Mouse (Mus musculus): ENCODE measurements at regions not wholly inside any gene's neighbourhood (a gene's known extent, or its start where the extent isn't known, plus 50 kb on each side); places are given as distances from the start of the nearest gene placed in this dataset.

- Histone ChIP-seq H3K27ac (ENCODE audit: control insufficient read depth, insufficient read depth, low read length) (no peak overlapping the region), H3K4me3 (ENCODE audit: control insufficient read depth, insufficient read depth, low read length) (no peak overlapping the region), H3K4me1 (replicated peaks; ENCODE audit: control insufficient read depth, insufficient read depth, low read length) (no peaks in the 10 kb centered on the region), H3K36me3 (ENCODE audit: control insufficient read depth, insufficient read depth, low read length) (no peaks in the 10 kb centered on the region), H3K27me3 (ENCODE audit: control insufficient read depth, insufficient read depth, low read length) (no peaks in the 10 kb centered on the region)
- no peak for DNase-seq
- TF ChIP-seq POLR2A (IDR thresholded peaks at IDR 0.05; ENCODE audit: control insufficient read depth, extremely low read depth, insufficient read depth, low read length, poor library complexity) = no peak
- TF ChIP-seq CTCF (IDR thresholded peaks at IDR 0.05; ENCODE audit: borderline replicate concordance, control insufficient read depth, extremely low read depth, insufficient read depth, low read length, poor library complexity) = no peak
These were observed 61.3 kb upstream of the Slc22a23 start for GRCm38 (mm10) chr13:34406291-34406690.

DNA sequence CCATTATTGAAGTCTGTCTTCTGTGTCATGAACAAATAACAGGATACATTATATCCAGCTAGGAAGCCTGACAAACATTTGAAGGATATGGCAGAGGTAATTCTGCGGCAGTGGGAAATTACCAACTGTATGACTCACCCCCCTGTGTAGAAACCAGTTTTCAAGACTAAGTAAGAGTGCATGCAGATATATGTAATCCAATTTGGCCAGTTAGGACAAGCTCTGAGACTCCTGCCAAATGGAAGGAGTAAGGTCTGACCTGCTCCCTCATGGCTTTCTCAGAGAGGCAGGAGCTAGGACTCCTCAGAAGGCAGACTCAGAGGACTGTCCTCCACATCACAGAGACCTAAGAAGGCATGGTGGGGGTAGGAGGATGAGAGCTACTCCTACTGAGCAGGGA, 57.6 kb upstream of the Slc22a23 start:
- H3K4me3 ChIP-seq (ENCODE audit: control insufficient read depth, insufficient read depth, low read length) = no peak overlapping the region
- 92% methylated on average over 1 of the region's 1 CpGs for WGBS
- no peak overlapping the region for H3K27ac ChIP-seq (ENCODE audit: control insufficient read depth, insufficient read depth, low read length)
- no peaks in the 10 kb centered on the region for H3K36me3 ChIP-seq (ENCODE audit: control insufficient read depth, insufficient read depth, low read length)
- H3K4me1 ChIP-seq (replicated peaks; ENCODE audit: control insufficient read depth, insufficient read depth, low read length) = peaks cover 4% of the 10 kb centered on the region; the same call in 1 of the 2 replicates
- H3K27me3 ChIP-seq (ENCODE audit: control insufficient read depth, insufficient read depth, low read length) = no peaks in the 10 kb centered on the region
- no peak for TF ChIP-seq CTCF (IDR thresholded peaks at IDR 0.05; ENCODE audit: borderline replicate concordance, control insufficient read depth, extremely low read depth, insufficient read depth, low read length, poor library complexity)
- DNase-seq = no peak

DNA sequence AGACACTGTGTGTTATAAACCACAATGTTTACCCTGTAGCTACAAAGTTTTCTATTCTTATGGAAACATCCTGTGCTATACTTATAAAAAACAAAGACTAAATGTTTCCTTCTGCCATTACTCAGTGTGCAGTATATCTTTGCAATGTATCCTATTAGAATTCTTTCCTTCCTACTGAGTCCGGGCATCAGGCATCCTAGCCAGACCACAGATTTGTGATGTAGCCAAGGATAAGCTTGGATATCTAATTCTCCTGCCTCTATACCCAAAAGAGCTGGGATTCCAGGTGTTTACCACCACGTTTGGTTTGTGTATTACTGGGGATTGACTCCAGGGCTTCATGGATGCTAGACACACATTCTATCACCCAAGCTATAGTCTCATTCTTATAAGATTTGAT, 56.0 kb upstream of the Slc22a23 start:
- no peak for DNase-seq
- TF ChIP-seq POLR2A (IDR thresholded peaks at IDR 0.05; ENCODE audit: control insufficient read depth, extremely low read depth, insufficient read depth, low read length, poor library complexity) = no peak
- TF ChIP-seq CTCF (IDR thresholded peaks at IDR 0.05; ENCODE audit: borderline replicate concordance, control insufficient read depth, extremely low read depth, insufficient read depth, low read length, poor library complexity) = no peak
- 85% methylated on average over 2 of the region's 2 CpGs for WGBS
- Histone ChIP-seq H3K36me3 (ENCODE audit: control insufficient read depth, insufficient read depth, low read length) (no peaks in the 10 kb centered on the region), H3K27me3 (ENCODE audit: control insufficient read depth, insufficient read depth, low read length) (no peaks in the 10 kb centered on the region), H3K4me3 (ENCODE audit: control insufficient read depth, insufficient read depth, low read length) (no peak overlapping the region), H3K4me1 (replicated peaks; ENCODE audit: control insufficient read depth, insufficient read depth, low read length) (peaks cover 4% of the 10 kb centered on the region; the same call in 1 of the 2 replicates), H3K27ac (ENCODE audit: control insufficient read depth, insufficient read depth, low read length) (no peak overlapping the region)

DNA sequence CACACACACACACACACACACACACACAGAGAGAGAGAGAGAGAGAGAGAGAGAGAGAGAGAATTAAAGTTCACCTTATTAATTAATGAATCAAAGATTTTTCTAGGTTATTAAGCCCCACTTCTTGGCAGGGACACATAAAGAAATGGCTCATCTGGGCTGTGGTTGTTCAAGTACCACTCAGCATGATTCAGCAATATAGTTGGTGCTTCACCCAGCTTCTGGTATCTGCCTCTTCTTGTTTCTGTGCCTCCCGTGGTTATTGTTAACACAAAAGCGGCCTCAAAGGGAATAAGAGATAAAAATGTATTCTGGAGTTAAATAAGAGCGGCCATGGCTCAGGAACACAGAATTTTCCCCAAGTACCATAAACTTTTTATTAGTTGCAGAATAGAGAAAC, 53.9 kb upstream of the Slc22a23 start:
- no peak overlapping the region for H3K4me3 ChIP-seq (ENCODE audit: control insufficient read depth, insufficient read depth, low read length)
- 22% methylated on average over 3 of the region's 3 CpGs for WGBS
- DNase-seq = no peak

GRCm38 (mm10) chr13:34398061-34398787, 53.2 kb upstream of the Slc22a23 start:
- DNase-seq = no peak
- Histone ChIP-seq H3K27me3 (ENCODE audit: control insufficient read depth, insufficient read depth, low read length) (no peaks in the 10 kb centered on the region), H3K36me3 (ENCODE audit: control insufficient read depth, insufficient read depth, low read length) (no peaks in the 10 kb centered on the region), H3K4me3 (ENCODE audit: control insufficient read depth, insufficient read depth, low read length) (no peak overlapping the region), H3K4me1 (replicated peaks; ENCODE audit: control insufficient read depth, insufficient read depth, low read length) (peaks cover 4% of the 10 kb centered on the region; the same call in 1 of the 2 replicates), H3K27ac (ENCODE audit: control insufficient read depth, insufficient read depth, low read length) (no peak overlapping the region)
- TF ChIP-seq POLR2A (IDR thresholded peaks at IDR 0.05; ENCODE audit: control insufficient read depth, extremely low read depth, insufficient read depth, low read length, poor library complexity) = no peak
- no peak for TF ChIP-seq CTCF (IDR thresholded peaks at IDR 0.05; ENCODE audit: borderline replicate concordance, control insufficient read depth, extremely low read depth, insufficient read depth, low read length, poor library complexity)
- 22% methylated on average over 10 of the region's 10 CpGs for WGBS

More for the DNA sequence above, 53.9 kb upstream of the Slc22a23 start:
- H3K4me1 ChIP-seq (replicated peaks; ENCODE audit: control insufficient read depth, insufficient read depth, low read length) = peaks cover 4% of the 10 kb centered on the region; the same call in 1 of the 2 replicates
- no peaks in the 10 kb centered on the region for H3K36me3 ChIP-seq (ENCODE audit: control insufficient read depth, insufficient read depth, low read length)
- no peak overlapping the region for H3K27ac ChIP-seq (ENCODE audit: control insufficient read depth, insufficient read depth, low read length)
- TF ChIP-seq POLR2A (IDR thresholded peaks at IDR 0.05; ENCODE audit: control insufficient read depth, extremely low read depth, insufficient read depth, low read length, poor library complexity) = no peak
- no peak for TF ChIP-seq CTCF (IDR thresholded peaks at IDR 0.05; ENCODE audit: borderline replicate concordance, control insufficient read depth, extremely low read depth, insufficient read depth, low read length, poor library complexity)
- no peaks in the 10 kb centered on the region for H3K27me3 ChIP-seq (ENCODE audit: control insufficient read depth, insufficient read depth, low read length)

DNA sequence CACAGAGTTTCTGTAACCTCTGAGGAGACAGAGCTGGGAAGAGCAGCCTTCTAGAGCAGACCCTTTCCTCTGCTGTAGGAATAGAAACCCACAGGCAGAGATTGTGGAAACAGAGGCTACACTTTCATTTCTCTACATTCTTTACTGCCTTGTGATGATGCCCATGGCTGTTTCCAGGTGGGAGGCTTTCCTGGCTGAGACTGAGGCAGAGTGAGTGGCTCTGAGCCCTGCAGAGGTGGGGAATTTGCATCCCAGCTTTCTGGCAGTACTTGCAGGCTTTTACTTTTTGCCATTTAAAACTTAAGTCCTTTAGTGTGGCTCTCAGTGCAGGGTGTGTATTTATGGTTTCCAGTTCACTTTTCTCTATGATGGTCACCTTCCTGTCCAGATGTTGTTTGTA, 50.5 kb upstream of the Slc22a23 start:
- Histone ChIP-seq H3K27ac (ENCODE audit: control insufficient read depth, insufficient read depth, low read length) (no peak overlapping the region), H3K27me3 (ENCODE audit: control insufficient read depth, insufficient read depth, low read length) (no peaks in the 10 kb centered on the region), H3K4me1 (replicated peaks; ENCODE audit: control insufficient read depth, insufficient read depth, low read length) (peaks cover 4% of the 10 kb centered on the region; the same call in 1 of the 2 replicates), H3K4me3 (ENCODE audit: control insufficient read depth, insufficient read depth, low read length) (no peak overlapping the region), H3K36me3 (ENCODE audit: control insufficient read depth, insufficient read depth, low read length) (no peaks in the 10 kb centered on the region)
- TF ChIP-seq POLR2A (IDR thresholded peaks at IDR 0.05; ENCODE audit: control insufficient read depth, extremely low read depth, insufficient read depth, low read length, poor library complexity) = no peak
- no peak for TF ChIP-seq CTCF (IDR thresholded peaks at IDR 0.05; ENCODE audit: borderline replicate concordance, control insufficient read depth, extremely low read depth, insufficient read depth, low read length, poor library complexity)
- DNase-seq = no peak

DNA sequence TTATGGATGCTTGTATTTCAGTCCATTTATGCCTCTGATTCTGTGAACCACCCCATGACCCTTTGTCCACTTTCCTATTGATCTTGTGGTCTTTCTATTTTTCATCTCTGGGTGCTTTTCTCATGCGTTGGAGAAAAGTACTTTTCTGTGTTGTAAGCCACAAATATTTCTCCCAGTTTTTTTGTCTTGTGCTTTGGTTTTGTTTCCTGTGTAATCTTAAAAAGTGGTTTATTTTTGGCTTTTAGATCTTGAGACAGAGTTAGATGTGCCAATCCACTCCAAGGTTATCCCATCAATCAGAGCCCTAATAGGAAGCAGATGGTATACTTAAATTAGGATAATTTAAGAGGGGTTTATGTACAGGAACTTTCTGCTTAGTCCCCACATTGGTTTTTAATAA, 50.0 kb upstream of the Slc22a23 start:
- TF ChIP-seq CTCF (IDR thresholded peaks at IDR 0.05; ENCODE audit: borderline replicate concordance, control insufficient read depth, extremely low read depth, insufficient read depth, low read length, poor library complexity) = no peak
- TF ChIP-seq POLR2A (IDR thresholded peaks at IDR 0.05; ENCODE audit: control insufficient read depth, extremely low read depth, insufficient read depth, low read length, poor library complexity) = no peak
- H3K27me3 ChIP-seq (ENCODE audit: control insufficient read depth, insufficient read depth, low read length) = no peaks in the 10 kb centered on the region
- H3K4me1 ChIP-seq (replicated peaks; ENCODE audit: control insufficient read depth, insufficient read depth, low read length) = peaks cover 4% of the 10 kb centered on the region; the same call in 1 of the 2 replicates
- no peak overlapping the region for H3K4me3 ChIP-seq (ENCODE audit: control insufficient read depth, insufficient read depth, low read length)
- no peaks in the 10 kb centered on the region for H3K36me3 ChIP-seq (ENCODE audit: control insufficient read depth, insufficient read depth, low read length)
- no peak overlapping the region for H3K27ac ChIP-seq (ENCODE audit: control insufficient read depth, insufficient read depth, low read length)
- no peak for DNase-seq
- WGBS = 44% methylated on average over 1 of the region's 1 CpGs

Data from thymus, adult 2 months (tissue).